Mouse (Mus musculus) heart, postnatal 0 days (tissue): ENCODE results near the gene Rsf1.

Experiments
- CTCF ChIP-seq: IDR thresholded peaks from 2 replicates; pipeline ENCODE4 v1.5.1; 2016; ENCODE audit warnings: antibody characterized with exemption, control low read depth, low read depth
- EP300 ChIP-seq: IDR thresholded peaks from 2 replicates; pipeline ENCODE4 v1.6.1; 2016; ENCODE audit warnings: antibody characterized with exemption, low read depth

GRCm38 (mm10) chr7:97696506-97697254 lies 117.0 kb downstream of the Rsf1 start, which contains the start of gene Clns1a:
- TF ChIP-seq CTCF (no peak), EP300 (peak; percentile 69; the same call in 1 of the 2 replicates)
